Mouse (Mus musculus): ENCODE data around the gene Col13a1. TPM values are rescaled to one million over a fixed set of nuclear protein-coding genes. Genes with fewer than 3 reads are reported as not detected.

Gene Col13a1
- not detected for total RNA-seq (2023)

GRCm38 (mm10) chr10:61978866-61979340 is at the start of gene Col13a1:
Gene Col13a1, minus strand, starts transcription at chr10:61979108.

Other genes with a start within 250 kb of the Col13a1 start
- gene H2afy2, start 195.0 kb downstream of the Col13a1 start, total RNA-seq (2023) = not detected
- not detected for gene Neurog3, start 154.0 kb upstream of the Col13a1 start, total RNA-seq (2023)
- gene Fam241b, start 164.8 kb upstream of the Col13a1 start, total RNA-seq (2023) = 1 to 10 TPM; 3.4 to 4.1 TPM